In the genomic region with DNA sequence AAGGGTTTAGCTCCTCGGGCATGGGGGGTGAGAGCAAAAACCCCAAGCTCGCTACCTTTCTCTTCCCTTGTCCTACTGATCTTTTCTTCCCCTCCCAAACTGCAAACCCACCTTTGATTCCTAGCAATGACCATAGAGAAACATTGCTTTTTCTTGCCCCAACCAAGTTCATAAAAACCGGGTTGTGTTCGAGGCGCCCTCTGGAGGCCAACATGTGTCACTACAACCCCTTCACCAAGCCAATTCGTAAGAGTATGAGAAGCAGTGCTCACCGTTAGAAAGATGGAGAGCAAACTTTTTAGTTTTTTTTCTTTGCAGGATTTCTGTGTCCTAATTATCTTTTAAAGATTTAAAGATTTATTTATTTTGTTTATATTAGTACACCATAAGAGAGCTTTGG, we compare ENCODE assay signal across 9 mouse cellular contexts. TPM values are rescaled to one million over a fixed set of nuclear protein-coding genes. Genes with fewer than 3 reads are reported as not detected.
DNase-seq lines count a peak whose midpoint lies in the region; ATAC-seq lines count a peak whose summit lies in the region.
"Had no signal": no experiment of that assay in that cellular context is flagged by ENCODE, and none has a peak within 500 bp of the region (broad histone marks: within the 10 kb centered on the region; RNA-seq: fewer than 3 reads in every experiment).

No protein-coding gene starts in this region.

- peak; percentile 54 for DNase-seq in gastrocnemius, adult 18-20 months (ENCODE audit: low spot score)
- DNase-seq in gastrocnemius, adult 8-10 months (ENCODE audit: low spot score in 2 of 2) = no peak
- peak; percentile 62 for DNase-seq in 416B (ENCODE audit: low read depth)
- DNase-seq in kidney, postnatal 10 days = peak; percentile 68
- peak; percentile 78 for DNase-seq in splenic B cell, adult 2 months (ENCODE audit: low read depth, low spot score)

- no peaks in the 10 kb centered on the region for H3K36me3 ChIP-seq in splenic B cell, adult 2 months (ENCODE audit: control insufficient read depth, insufficient read depth, low read length, poor library complexity, severe bottlenecking)
- H3K36me3 ChIP-seq: limb, embryonic 13.5 days had no signal

- H3K27me3 ChIP-seq in splenic B cell, adult 2 months (ENCODE audit: control insufficient read depth, insufficient read depth, low read length, poor library complexity, severe bottlenecking) = no peaks in the 10 kb centered on the region; the same call in 1 of the 2 replicates
- H3K27me3 ChIP-seq: limb, embryonic 13.5 days had no signal

- peak; percentile 45 for ATAC-seq in activated CD4-positive, CD25-positive, alpha-beta regulatory T cell, adult 4 months
- ATAC-seq in common myeloid progenitor, adult 5-6 weeks (replicated peaks; ENCODE audit: low read depth, poor library complexity, severe bottlenecking) = peak; percentile 64
- peak; percentile 77 for ATAC-seq in megakaryocyte, adult 5-6 weeks (ENCODE audit: poor library complexity, severe bottlenecking)

RNA-seq across cellular contexts. Expression of a gene that starts 52.1 kb away (rescaled TPM):
- 1 to 10 TPM; 1.3 to 2.2 TPM for total RNA-seq in gastrocnemius, adult 18-20 months (2021)
- total RNA-seq in gastrocnemius, adult 8-10 months (2022) = 1 to 10 TPM; 1.5 to 3.5 (median 1.9) TPM
- polyA plus RNA-seq in activated CD4-positive, CD25-positive, alpha-beta regulatory T cell, adult 4 months (2017; shearing (Covaris generic)) = 10 to 100 TPM; 11.9 to 13.0 TPM
- total RNA-seq in common myeloid progenitor, adult 5-6 weeks (2017) = 21.3 and 30.3 TPM in 2 replicates
- total RNA-seq in megakaryocyte, adult 5-6 weeks (2015) = 17.2 and 18.6 TPM in 2 replicates
- total RNA-seq in megakaryocyte, adult 5-6 weeks (2017) = 7.6 and 12.3 TPM in 2 replicates

Comparison
In these comparisons a context has a peak if more than half of its experiments do, and no peak if none do; other contexts are left out.
1. DNase-seq: peak in gastrocnemius, adult 18-20 months (single experiment), 416B (single experiment), kidney, postnatal 10 days (single experiment) and splenic B cell, adult 2 months (single experiment); none in gastrocnemius, adult 8-10 months (0 of 2).
2. Peak in every context shown above with its lines, with median percentiles within 50 percentile points of each other: ATAC-seq.